Mouse (Mus musculus) hindbrain, embryonic 15.5 days (tissue): ENCODE measurements around the gene Scfd2. TPM values are rescaled to one million over a fixed set of nuclear protein-coding genes. Genes with fewer than 3 reads are reported as not detected.
A peak's percentile ranks its signal among the peaks of the same experiment; 100 is the strongest.

ENCODE experiments used
- ATAC-seq: fragments of 200-750 bp; cut with Nextera tagmentation; 2 replicates; pipeline ENCODE4 v1.8.0; 2017; ENCODE audit warnings: low read depth, moderate number of reproducible peaks, moderate TSS enrichment; ENCODE audit not compliant: low FRiP score
- H3K27ac ChIP-seq: fragments of 300-500 bp; sonication (generic); replicated peaks from 2 replicates; pipeline ENCODE4 v1.5.1; 2015; ENCODE audit warnings: mild to moderate bottlenecking, inconsistent platforms
- H3K27me3 ChIP-seq: fragments of 300-500 bp; sonication (generic); 2 replicates; pipeline ENCODE4 v1.6.1; 2015; ENCODE audit warnings: control low read depth, inconsistent platforms
- H3K36me3 ChIP-seq: fragments of 300-500 bp; sonication (generic); 2 replicates; pipeline ENCODE4 v1.6.1; 2015; ENCODE audit warnings: control low read depth, inconsistent platforms
- H3K4me1 ChIP-seq: fragments of 300-500 bp; sonication (generic); replicated peaks from 2 replicates; pipeline ENCODE4 v1.6.1; 2015; ENCODE audit warnings: control low read depth, inconsistent platforms
- H3K4me2 ChIP-seq: fragments of 300-500 bp; sonication (generic); 2 replicates; pipeline ENCODE4 v1.6.1; 2015; ENCODE audit warnings: moderate library complexity, mild to moderate bottlenecking, inconsistent platforms
- H3K4me3 ChIP-seq: fragments of 300-500 bp; sonication (generic); 2 replicates; pipeline ENCODE4 v1.5.1; 2015; ENCODE audit warnings: mild to moderate bottlenecking, inconsistent platforms
- H3K9ac ChIP-seq: fragments of 300-500 bp; sonication (generic); 2 replicates; pipeline ENCODE4 v1.6.1; 2015; ENCODE audit warnings: inconsistent platforms
- H3K9me3 ChIP-seq: fragments of 300-500 bp; sonication (generic); 2 replicates; pipeline ENCODE4 v1.6.1; 2016; ENCODE audit warnings: control low read depth, inconsistent platforms
- WGBS: fragments of 180-500 bp; shearing (Covaris S2); methylation state at CpG from one replicate; pipeline ENCODE4 v1.1.7; 2015; 5-methylcytosine and 5-hydroxymethylcytosine counted together
- polyA plus RNA-seq: library from polyadenylated mRNA; unstranded; fragments of >200 nt; fragmentation: Nextera tagmentation; extraction: Ambion mirVana; gene quantifications from 2 replicates; pipeline ENCODE4 v1.2.1, GENCODE M21; 2015

The Scfd2 gene
- polyA plus RNA-seq, 1 experiment from 2014 or later: 20.7 TPM

DNA sequence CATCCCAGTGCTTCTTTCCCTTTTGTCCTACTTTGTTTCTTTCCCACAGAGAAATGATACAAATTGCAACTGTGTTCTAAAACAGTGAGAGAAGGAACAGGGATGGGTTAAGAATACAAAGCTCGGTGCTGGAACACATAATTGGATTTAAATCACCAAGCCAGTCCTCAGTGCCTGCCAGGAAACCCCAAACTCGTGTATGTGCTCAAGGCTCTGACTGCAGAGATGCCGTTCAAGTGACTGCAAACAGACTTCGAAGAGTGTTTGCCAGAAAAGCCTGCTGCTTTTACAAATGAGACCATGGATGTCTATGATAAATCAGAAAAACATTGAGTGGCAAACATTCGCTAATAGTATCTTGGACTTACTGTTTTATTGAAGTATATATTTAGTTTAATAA lies 80.6 kb downstream of the Scfd2 start:
- 62% methylated on average over 5 of the region's 5 CpGs for WGBS
- H3K36me3 ChIP-seq: no peaks in the 10 kb centered on the region
- ATAC-seq: no peak
- no peak overlapping the region for H3K9ac ChIP-seq
- no peak overlapping the region for H3K27ac ChIP-seq
- H3K4me1 ChIP-seq: no peaks in the 10 kb centered on the region
- no peak overlapping the region for H3K4me3 ChIP-seq
- H3K9me3 ChIP-seq: no peaks in the 10 kb centered on the region
- H3K4me2 ChIP-seq: no peak overlapping the region
- no peaks in the 10 kb centered on the region for H3K27me3 ChIP-seq

DNA sequence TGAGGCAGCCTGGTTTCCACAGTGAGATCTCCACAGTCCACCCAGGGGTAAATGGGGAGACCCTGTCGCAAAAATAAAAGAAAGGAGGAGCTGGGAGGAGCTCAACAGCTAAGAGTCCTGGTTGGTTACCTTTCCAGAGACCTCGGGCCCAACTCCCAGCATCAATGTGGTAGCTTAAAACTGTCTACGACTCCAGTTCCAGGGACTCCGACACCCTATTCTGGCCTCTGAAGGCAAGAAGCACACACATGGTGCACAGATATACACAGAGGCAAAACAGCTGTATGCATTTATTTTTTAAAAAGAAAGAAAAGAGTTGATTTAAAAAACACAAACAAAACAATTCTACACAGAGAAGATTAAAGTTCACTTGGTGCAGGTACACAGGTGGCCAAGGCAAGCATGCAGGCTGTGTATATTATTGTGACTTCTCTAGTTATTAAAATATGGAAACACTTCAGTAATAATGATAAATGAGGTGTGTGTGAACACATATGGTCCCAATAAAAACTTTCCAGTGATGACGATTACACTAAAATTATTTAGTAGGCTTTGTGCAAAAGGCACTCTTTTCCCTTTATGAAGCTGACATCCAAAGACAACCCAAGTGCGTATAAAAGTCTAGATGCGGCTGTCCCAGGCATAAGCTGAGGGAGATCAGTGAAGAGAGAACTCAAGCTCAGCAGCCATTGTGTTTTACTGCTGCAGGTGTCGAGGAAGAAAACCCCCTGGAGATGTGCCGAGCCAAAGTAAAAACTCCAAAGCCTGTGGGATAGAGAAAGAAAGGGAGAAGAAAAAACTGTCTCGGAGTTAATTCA lies 83.8 kb downstream of the Scfd2 start:
- H3K4me2 ChIP-seq: no peak overlapping the region
- 68% methylated on average over 10 of the region's 10 CpGs for WGBS
- H3K4me3 ChIP-seq: no peak overlapping the region
- no peaks in the 10 kb centered on the region for H3K4me1 ChIP-seq
- ATAC-seq: no peak
- H3K27me3 ChIP-seq: no peaks in the 10 kb centered on the region
- no peaks in the 10 kb centered on the region for H3K36me3 ChIP-seq
- H3K9me3 ChIP-seq: no peaks in the 10 kb centered on the region
- H3K27ac ChIP-seq: no peak overlapping the region
- no peak overlapping the region for H3K9ac ChIP-seq

DNA sequence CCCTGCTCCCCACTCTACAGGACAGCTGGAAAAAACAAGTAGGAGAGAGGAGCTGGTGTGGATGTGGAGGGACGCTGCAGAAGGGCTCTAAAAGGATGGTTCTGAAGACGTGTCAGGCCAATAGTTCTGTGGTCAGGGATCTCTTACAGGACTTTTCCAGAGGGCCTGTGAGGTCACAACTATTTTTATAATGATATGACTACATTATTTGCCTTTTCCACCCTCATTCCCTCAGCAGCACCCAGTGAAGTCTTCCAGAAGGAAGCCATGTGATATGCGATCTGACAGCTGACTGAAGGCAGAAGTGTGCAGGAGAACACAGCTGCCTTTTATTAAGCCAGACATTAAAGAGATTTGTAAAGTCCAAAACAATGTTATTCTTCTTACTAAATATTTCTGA lies 85.7 kb downstream of the Scfd2 start:
- H3K36me3 ChIP-seq: no peaks in the 10 kb centered on the region
- no peak overlapping the region for H3K27ac ChIP-seq
- 88% methylated on average over 3 of the region's 3 CpGs for WGBS
- no peaks in the 10 kb centered on the region for H3K4me1 ChIP-seq
- no peak overlapping the region for H3K4me3 ChIP-seq
- H3K27me3 ChIP-seq: no peaks in the 10 kb centered on the region
- H3K4me2 ChIP-seq: no peak overlapping the region
- no peak overlapping the region for H3K9ac ChIP-seq
- no peaks in the 10 kb centered on the region for H3K9me3 ChIP-seq
- ATAC-seq: no peak

DNA sequence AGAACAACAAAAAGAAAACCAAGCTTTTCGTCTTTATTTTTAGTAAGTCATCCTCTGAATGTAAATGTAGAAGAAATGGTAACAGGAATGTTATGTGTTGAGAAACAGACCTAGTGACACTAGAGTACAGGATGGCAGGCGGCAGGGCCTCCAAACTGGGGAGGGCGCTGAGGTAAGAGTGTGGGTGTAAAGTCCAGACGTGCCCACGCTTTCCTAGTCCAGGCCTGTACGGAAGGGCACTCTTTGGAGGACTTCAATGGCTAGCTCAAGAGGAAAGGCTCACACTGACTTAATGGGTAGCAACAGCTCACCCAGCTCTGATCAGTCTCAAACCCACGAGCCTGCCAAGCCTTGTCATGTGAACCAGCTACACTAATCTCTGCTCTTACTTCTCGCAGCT lies 93.2 kb downstream of the Scfd2 start:
- H3K4me1 ChIP-seq: 0 out of 2 replicates have a peak, but pooled peaks cover 4% of the 10 kb centered on the region
- no peaks in the 10 kb centered on the region for H3K27me3 ChIP-seq
- H3K27ac ChIP-seq: no peak overlapping the region
- H3K9me3 ChIP-seq: no peaks in the 10 kb centered on the region
- no peak for ATAC-seq
- 89% methylated on average over 8 of the region's 8 CpGs for WGBS
- H3K9ac ChIP-seq: no peak overlapping the region
- no peaks in the 10 kb centered on the region for H3K36me3 ChIP-seq
- H3K4me2 ChIP-seq: no peak overlapping the region
- no peak overlapping the region for H3K4me3 ChIP-seq

DNA sequence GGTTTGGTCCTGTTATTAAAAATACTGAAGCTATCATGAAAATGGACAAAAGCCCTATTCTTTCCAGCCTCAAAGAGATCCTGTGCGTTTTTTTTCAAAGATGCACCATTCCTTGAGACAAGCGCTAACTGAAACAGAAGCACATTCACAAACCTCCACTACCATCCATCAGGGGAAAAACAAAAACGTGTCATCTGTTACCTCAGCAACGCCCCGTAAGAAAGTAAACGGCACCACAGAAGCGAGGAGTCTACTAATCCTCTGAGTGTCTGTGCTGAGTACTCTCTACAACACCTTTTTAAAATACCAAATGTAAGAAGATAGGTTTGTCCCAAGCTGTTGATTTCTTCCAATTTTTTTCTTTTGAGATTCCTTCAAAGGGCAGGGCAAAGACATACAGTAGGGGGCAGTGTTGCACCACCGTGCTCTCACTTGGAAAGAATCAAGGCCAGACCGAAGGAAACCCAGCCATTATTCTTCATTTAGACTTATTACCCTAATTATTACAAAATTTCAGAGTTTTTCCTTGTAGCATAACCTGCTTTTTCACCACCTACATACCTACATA lies 97.9 kb downstream of the Scfd2 start:
- Histone ChIP-seq H3K36me3 (no peaks in the 10 kb centered on the region), H3K4me2 (peak overlapping the region; percentile 37), H3K4me1 (0 out of 2 replicates have a peak, but pooled peaks cover 13% of the 10 kb centered on the region), H3K27ac (no peak overlapping the region), H3K9me3 (no peaks in the 10 kb centered on the region), H3K4me3 (no peak overlapping the region), H3K27me3 (no peaks in the 10 kb centered on the region), H3K9ac (no peak overlapping the region)
- 20% methylated on average over 9 of the region's 9 CpGs for WGBS
- no peak for ATAC-seq

DNA sequence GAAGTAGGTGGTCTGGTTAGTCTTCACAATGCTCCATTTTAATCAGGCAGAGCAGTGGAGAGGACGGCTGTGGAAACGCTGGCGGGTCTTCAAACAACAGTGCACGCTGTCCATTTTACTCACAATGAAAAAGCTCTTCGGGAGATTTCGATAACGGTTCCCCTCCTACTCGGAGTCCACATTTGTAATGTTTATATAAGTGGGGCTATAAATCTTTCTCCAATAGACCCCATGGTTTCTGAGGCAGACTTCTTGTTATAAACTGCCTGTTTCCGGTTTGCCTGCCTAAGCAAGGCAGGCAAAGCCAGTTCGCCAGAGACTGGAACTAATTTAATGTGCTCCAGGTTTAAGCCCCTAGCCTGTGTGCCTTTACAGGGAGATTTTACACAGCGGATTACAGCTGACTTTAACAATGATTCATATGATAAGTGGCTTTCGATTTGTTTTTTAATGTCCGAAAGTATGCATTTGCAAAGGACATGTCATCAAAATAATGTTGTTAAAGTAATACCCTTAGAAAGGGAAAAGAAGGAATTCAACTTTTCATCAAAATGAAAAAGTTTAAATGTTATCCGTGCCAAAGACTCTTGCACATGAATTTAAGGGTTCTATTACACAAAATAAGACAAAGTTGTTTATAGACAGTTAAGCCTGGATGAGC lies 98.5 kb downstream of the Scfd2 start:
- H3K4me3 ChIP-seq: 0 out of 2 replicates have a peak overlapping the region, but pooled peaks have one; percentile 9
- H3K36me3 ChIP-seq: no peaks in the 10 kb centered on the region
- 21% methylated on average over 14 of the region's 14 CpGs for WGBS
- no peaks in the 10 kb centered on the region for H3K27me3 ChIP-seq
- H3K4me1 ChIP-seq: 0 out of 2 replicates have a peak, but pooled peaks cover 13% of the 10 kb centered on the region
- 0 out of 2 replicates have a peak overlapping the region, but pooled peaks have one; percentile 19 for H3K9ac ChIP-seq
- no peak for ATAC-seq
- peak overlapping the region; percentile 37 for H3K4me2 ChIP-seq
- H3K27ac ChIP-seq: peak overlapping the region; percentile 42; the same call in 1 of the 2 replicates
- H3K9me3 ChIP-seq: no peaks in the 10 kb centered on the region

DNA sequence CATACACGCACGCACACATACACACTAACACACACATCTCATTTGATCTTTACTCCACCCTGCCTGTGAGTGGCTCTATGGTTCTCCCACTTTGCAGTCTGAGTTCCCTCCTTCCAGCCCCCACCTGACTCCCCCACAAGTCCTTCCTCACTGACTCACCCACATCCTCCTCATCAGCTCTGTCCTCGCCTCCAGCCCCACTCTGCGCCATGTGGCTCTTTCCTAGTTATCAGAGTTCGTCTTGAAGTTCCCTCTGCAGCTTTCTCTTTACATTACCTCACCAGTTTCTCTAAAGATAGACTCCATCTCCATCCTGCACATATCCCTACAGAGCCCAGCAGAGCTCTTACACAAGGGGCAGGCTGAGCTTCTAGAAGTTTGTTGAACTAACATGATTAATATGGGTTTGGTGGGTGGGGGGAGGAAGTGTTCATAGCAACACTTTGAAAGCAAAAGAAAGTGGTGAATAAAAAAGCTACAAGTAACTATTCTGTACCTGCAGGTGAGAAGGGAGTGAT lies 110.9 kb downstream of the Scfd2 start:
- H3K4me2 ChIP-seq: no peak overlapping the region
- WGBS: 81% methylated on average over 5 of the region's 5 CpGs
- no peak for ATAC-seq

DNA sequence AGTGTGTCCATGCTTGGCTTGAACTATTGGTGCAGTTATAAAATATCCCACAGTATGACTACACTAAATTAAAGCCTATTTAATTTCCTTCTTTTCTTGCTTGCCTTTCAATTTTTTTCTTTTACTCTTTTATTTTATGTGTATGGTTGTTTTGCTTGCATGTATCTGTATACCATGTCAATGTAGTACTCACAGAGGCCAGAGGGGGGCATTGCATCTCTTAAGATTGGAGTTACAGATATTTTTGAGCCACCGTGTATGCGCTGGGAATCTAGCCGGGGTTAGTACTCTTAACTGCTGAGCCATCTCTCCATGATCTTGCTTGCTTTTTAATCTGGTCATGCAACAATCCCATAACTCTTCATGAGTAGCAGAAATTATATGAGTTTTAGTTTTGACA lies 119.0 kb downstream of the Scfd2 start:
- Histone ChIP-seq H3K4me1 (no peaks in the 10 kb centered on the region), H3K9ac (no peak overlapping the region)
- WGBS: 98% methylated on average over 3 of the region's 3 CpGs

More for the DNA sequence above, 110.9 kb downstream of the Scfd2 start:
- Histone ChIP-seq H3K27me3 (no peaks in the 10 kb centered on the region), H3K9ac (no peak overlapping the region), H3K9me3 (no peaks in the 10 kb centered on the region), H3K4me3 (no peak overlapping the region), H3K4me1 (no peaks in the 10 kb centered on the region), H3K27ac (no peak overlapping the region), H3K36me3 (no peaks in the 10 kb centered on the region)

DNA sequence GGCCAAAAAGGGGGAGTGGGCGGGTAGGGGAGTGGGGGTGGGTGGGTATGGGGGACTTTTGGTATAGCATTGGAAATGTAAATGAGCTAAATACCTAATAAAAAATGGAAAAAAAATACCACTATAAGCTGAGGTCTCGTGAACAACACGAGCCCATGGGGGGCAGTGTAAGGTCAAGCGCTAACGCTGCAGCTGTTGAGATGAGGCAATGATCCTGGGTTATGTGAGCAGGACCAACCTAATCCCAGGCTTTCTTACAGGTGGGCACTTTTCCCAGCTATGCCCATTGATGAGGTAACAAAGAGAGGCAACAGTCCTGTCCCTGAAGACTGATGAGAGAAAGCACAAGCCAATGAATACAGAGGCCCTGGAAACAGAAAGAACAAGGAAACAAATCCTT lies 126.7 kb downstream of the Scfd2 start:
- Histone ChIP-seq H3K9me3 (no peaks in the 10 kb centered on the region), H3K9ac (no peak overlapping the region), H3K27me3 (no peaks in the 10 kb centered on the region), H3K4me1 (no peaks in the 10 kb centered on the region), H3K4me3 (no peak overlapping the region), H3K36me3 (no peaks in the 10 kb centered on the region), H3K27ac (no peak overlapping the region), H3K4me2 (no peak overlapping the region)
- 74% methylated on average over 4 of the region's 5 CpGs for WGBS
- no peak for ATAC-seq

More for the DNA sequence above, 119.0 kb downstream of the Scfd2 start:
- Histone ChIP-seq H3K27me3 (no peaks in the 10 kb centered on the region), H3K4me3 (no peak overlapping the region), H3K36me3 (no peaks in the 10 kb centered on the region), H3K4me2 (no peak overlapping the region), H3K9me3 (no peaks in the 10 kb centered on the region), H3K27ac (no peak overlapping the region)
- no peak for ATAC-seq

DNA sequence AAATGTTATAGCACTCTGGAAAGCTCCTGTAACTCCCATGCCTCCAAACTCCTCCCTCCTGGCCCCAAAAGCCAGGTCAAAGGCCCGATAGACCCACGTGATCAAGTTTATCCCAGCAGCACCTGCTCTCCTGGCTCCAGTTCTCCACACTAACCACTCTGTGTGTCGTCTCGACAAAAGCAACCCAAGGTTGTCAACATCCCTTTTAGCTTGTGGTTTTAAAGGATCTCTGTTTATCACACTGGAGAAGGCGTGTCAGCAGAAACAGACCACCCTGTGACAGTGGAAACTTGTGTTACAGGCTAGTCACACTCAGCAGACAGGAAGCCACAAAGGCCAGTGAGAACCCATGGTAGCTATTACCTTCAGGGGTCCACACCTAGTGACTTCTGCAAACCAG lies 127.5 kb downstream of the Scfd2 start:
- 79% methylated on average over 5 of the region's 5 CpGs for WGBS
- ATAC-seq: no peak
- Histone ChIP-seq H3K27me3 (no peaks in the 10 kb centered on the region), H3K27ac (no peak overlapping the region), H3K36me3 (no peaks in the 10 kb centered on the region), H3K9ac (no peak overlapping the region), H3K4me1 (no peaks in the 10 kb centered on the region), H3K4me3 (no peak overlapping the region), H3K4me2 (no peak overlapping the region), H3K9me3 (no peaks in the 10 kb centered on the region)

DNA sequence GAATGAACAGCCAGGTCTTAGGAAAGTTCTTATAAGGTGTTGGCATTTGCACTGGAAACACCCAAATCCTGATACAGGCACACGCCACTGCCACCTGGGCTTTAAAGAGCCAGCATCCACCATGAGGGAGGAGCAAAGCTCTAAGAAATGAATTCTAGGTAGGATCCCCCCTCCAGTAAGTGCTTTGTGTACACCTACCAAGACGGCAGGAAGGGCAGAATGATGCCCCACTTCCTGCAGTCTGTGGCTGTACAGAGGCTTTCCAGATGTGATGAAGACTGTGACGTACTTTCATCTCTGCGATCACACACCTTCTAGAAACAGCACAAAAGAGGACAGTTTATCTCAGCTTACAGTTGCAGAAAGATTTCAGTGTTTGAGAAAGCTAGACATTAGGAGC lies 128.9 kb downstream of the Scfd2 start:
- H3K4me3 ChIP-seq: no peak overlapping the region
- no peaks in the 10 kb centered on the region for H3K9me3 ChIP-seq
- H3K27me3 ChIP-seq: no peaks in the 10 kb centered on the region
- no peak overlapping the region for H3K27ac ChIP-seq
- H3K9ac ChIP-seq: no peak overlapping the region
- no peaks in the 10 kb centered on the region for H3K36me3 ChIP-seq
- no peaks in the 10 kb centered on the region for H3K4me1 ChIP-seq
- no peak overlapping the region for H3K4me2 ChIP-seq
- WGBS: 82% methylated on average over 4 of the region's 4 CpGs
- no peak for ATAC-seq

DNA sequence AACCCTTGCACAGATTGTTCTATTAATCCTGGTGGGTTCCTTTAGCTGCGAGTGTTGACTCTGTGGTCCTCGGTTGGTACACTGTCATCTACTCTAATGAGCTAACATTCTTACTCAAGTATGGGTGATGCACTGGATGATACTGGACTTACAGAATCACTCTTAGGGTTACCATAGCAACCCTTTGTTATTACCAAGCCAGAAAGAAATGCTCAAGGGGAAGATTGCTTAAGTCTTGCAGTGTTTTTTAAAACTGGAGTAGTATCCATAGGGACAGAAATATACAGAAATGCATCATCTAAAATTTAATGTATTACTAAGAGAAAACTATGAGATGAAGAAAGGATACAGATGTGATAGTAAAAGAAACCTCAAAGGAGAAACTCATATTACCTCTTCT lies 139.8 kb downstream of the Scfd2 start:
- H3K27ac ChIP-seq: no peak overlapping the region
- no peak overlapping the region for H3K4me3 ChIP-seq
- no peaks in the 10 kb centered on the region for H3K36me3 ChIP-seq
- no peak overlapping the region for H3K4me2 ChIP-seq
- H3K9ac ChIP-seq: no peak overlapping the region
- WGBS: 67% methylated on average over 2 of the region's 2 CpGs
- no peak for ATAC-seq
- no peaks in the 10 kb centered on the region; the same call in 1 of the 2 replicates for H3K4me1 ChIP-seq
- H3K9me3 ChIP-seq: no peaks in the 10 kb centered on the region
- no peaks in the 10 kb centered on the region for H3K27me3 ChIP-seq
